Mouse (Mus musculus): ENCODE results near the gene Olfr222.

Olfr222 gene

GRCm38 (mm10) chr11:59538387-59538786, 37.6 kb downstream of the Olfr222 start:
- peak; percentile 28 for DNase-seq

DNA sequence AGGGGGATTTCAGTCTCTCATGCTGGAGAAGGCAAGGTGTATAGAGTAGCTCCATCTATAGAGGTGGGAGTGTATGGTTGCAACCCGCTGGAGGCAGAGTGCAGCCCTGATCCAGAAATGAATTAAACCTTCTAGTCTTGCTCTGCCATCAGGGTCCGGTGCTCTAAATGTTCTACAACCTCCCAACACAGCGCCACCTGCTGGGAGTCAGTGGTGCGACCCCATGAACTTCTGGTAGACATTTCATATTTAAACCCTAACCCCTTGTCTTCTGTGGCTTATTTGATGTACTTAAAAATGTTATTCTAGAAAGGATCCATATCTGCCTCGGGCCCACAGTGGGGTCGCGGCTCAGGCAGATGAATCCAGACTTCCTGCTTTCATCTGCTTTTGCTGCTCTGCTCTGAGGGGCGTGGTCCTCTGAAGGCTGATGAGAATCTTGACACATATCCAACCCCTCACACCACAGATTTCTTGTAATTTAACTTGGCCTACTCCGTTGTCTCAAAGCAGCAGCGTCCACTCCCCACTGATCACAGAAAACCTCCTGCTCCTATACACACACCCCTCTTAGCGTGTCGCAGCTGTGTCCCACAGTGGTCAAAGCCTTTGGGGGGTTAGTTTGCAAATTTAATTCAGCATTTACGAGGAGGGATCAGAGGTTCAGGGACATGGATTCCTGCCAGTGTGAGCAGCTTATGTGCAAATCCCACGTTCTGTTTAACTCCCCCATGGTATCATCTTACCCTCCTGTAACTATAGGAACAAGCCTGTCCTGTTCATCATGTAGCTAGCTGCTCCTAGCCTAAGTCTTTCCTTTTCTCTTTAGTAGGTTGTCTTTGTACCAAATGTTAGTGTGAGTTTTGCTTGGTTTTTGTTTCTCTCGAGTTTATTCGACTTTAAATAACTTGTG, 38.6 kb downstream of the Olfr222 start:
- DNase-seq = peak; percentile 42 to 51

- DNase-seq = no peak
Measured at GRCm38 (mm10) chr11:59531562-59531961, 44.5 kb downstream of the Olfr222 start.

DNA sequence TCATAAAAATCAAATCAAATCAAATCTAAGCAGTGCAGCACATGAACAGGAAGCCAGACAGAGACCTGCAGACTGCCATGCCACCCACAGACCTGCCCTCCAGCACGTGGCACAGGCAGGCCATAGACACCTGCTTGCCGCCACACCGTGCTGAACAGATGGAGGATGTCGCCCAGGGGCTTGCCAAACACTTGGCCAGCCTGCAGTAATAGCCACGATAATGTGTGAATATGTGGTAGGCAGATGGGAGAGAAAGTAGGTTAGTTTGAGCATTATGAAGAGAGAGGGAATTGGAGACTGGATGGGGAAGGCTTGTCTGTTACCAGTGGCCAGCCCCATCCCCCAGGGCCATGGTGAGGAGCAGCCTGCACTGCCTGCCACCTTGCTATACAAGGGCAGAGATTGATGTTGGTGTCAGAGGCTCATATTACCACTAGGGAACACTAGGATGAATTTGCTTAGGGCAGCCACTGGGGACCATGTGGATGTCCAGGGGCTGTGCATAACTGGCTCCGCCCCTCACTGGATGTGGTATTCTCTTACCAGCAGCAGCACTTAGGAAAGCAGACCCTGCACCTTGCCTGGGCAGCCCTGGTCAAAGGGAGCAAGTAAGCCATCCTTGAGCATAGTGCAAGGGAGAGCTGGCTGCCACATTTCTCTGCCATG, 45.0 kb downstream of the Olfr222 start:
- no peak for DNase-seq

- DNase-seq = no peak
Measured at GRCm38 (mm10) chr11:59530221-59530620, 45.8 kb downstream of the Olfr222 start.

DNA sequence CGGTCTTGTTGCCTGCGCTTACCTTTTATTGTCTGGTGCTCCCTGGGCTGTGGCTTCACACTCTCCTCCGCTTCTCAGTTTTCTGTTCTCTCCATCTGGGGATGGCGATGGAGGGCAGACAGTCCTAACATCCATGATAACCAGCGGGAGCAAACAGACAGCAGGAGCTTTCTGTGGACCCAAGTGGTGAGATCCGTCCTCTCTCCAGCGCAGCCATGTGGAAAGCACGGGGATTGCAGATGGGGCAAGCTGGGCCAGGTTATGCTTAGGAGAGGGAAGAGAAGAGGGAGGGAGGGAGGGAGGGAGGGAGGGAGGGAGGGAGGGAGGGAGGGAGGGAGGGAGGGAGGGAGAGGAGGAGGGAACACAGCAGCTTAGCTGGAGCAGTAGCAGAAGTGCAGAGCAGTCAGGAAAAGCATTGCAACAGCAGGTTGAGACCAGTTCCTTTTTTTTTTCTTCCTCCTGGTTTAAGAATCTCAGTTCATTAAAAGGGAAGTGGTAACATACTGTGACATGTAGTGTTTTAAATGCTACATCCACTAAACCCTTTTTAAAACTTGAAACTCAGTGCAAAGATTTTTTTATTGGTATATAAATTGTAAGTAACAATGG, 49.5 kb downstream of the Olfr222 start, which contains the start of gene Zkscan17:
Zkscan17 (minus strand) TSS at position 280 of the 609 bp plus-strand sequence.
- DNase-seq = peak in 1 of 2 experiments; percentile 22

- DNase-seq = peak; percentile 62 to 63
Measured at GRCm38 (mm10) chr11:59525237-59525636, 50.8 kb downstream of the Olfr222 start.

- no peak for DNase-seq
Measured at GRCm38 (mm10) chr11:59524150-59524549, 51.9 kb downstream of the Olfr222 start.

Data from thymus, postnatal 36 days (tissue).